Mouse (Mus musculus) layer of hippocampus, postnatal 14 days (tissue): ENCODE data around the gene Park7. TPM values are rescaled to one million over a fixed set of nuclear protein-coding genes. Genes with fewer than 3 reads are reported as not detected.
"Not testable (repeated sequence)": the region's sequence is repeated elsewhere in the genome, so short reads cannot be mapped to it uniquely, and the experiment has no call there.

Experiments used
- DNase-seq, 2 experiments: peaks; one replicate each; pipeline ENCODE4 v3.0.0; 2021 to 2022; ENCODE audit warnings: low spot score in 2 of 2, mixed read lengths in 1 of 2
- total RNA-seq, 2 experiments: library from RNA; stranded (reverse); gene quantifications; 2 replicates each; pipeline ENCODE4 v1.2.3; 2021

The Park7 gene
- total RNA-seq, 2 experiments from 2014 or later, result 240 to 248 TPM

DNA sequence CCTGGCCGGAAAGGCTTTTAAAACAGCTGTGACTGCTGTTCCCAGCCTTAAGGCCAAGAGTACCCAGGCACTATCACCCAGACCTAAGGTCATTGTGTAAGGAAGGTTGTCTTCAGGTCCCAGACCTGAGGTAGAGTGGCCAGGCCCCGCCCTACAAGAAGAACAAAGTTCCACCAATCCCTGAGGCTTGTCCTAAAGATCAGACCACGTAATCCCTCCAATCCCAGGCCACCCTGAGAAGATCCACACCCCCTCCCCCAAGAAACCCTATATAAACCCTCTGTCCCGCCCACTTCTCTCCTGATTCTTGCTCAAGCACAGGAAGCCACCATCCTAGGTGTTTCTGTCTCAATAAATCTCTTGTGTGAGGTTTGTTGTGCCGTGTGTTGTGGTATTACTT lies 33.9 kb downstream of the Park7 start:
- no peak for DNase-seq

DNA sequence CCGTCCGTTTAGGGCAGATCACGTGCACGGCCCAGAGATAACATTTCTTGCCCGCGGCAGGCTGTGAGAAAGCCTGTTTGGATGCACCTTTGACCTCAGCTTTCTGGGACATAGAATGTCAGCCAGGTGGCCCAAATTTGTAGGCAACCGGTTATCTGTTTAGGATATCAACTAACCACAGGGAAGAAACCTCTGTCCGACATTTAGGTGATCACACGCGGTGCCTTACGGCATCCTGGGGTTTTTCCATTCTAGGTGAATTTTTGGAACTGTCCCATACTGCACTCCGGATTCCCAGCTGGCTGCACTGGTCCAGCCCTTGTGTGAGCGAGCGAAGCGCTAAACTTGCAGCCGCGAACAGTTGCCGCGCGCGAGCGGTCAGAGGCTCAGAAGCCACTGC lies 34.6 kb downstream of the Park7 start:
- DNase-seq, result no peak

DNA sequence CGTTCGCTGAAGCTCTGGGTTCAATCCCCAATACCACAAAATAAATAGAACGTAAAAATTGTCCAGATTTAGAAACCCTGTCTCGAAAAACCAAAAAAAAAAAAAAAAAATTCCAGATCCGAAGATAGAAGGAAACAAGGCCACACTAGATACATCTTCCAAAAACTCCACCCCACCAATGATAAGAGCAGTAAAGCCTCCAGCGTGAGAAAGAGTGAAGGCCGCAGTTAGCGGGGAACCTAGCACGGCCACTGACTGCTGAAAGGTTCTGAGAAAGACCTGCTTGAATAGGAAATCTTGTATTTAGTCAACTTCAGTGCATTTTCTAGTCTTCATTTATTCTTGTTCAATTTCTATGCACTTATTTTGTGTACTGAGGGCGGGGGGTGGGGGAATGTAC lies 38.8 kb downstream of the Park7 start:
- DNase-seq, result no peak

DNA sequence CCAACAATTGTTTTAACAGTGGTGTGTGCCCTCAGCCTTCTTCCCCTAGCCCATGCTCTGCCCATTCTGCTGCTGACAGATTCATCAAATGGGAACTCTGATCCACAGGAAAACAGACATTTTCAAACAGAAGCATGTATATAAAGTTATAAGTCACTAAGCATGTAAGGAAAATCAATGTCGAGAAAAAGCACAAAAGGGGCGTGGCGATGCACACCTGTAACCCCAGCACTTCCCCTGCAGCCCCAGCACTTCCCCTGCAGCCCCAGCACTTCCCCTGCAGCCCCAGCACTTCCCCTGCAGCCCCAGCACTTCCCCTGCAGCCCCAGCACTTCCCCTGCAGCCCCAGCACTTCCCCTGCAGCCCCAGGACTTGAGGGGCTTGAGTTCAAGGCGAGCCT lies 39.8 kb downstream of the Park7 start:
- not testable (repeated sequence) for DNase-seq

DNA sequence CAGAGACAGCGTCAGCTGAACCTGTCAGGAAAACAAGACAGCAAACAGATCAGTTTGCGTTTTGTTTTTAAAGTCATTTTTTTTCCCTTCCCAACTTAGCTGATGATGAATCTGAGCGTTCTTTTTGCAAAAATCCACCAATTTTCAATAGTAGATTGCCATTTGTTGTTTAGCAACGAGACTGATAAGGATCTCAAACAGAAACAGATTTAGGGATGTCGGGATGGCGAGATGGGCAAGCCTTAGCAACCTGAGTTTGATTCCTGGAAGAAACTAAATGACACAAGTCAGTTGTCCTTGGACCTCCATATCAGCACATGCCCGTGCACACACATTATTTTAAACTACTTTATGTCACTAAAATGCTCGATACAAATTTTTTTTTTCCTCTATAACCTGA lies 41.6 kb downstream of the Park7 start:
- no peak for DNase-seq

DNA sequence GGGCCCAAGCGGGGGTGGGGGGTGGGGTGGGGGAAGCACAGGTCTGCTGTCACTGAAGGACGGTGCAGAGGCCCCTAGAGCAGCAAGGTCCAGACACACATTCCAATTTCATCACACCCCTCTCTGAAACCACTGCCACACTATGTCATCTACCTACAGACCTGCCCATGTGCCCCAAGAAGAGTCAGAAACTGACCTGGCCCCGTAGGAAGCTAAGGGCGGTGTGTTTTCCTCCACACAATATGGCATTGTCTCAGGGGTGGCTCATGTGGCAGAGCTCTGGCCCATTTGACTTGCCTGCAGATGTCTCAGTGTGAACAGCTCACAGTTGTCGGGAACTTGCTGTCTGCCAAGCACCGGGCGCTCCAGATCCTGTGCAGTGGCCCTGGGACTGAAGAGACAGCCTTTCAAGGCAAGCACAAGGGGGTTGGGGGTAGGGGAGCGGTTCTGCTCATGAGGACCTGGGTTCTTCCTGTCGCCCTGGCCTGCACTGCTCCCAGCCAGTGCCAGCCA lies 42.0 kb downstream of the Park7 start:
- DNase-seq, result peak; percentile 59 to 72

DNA sequence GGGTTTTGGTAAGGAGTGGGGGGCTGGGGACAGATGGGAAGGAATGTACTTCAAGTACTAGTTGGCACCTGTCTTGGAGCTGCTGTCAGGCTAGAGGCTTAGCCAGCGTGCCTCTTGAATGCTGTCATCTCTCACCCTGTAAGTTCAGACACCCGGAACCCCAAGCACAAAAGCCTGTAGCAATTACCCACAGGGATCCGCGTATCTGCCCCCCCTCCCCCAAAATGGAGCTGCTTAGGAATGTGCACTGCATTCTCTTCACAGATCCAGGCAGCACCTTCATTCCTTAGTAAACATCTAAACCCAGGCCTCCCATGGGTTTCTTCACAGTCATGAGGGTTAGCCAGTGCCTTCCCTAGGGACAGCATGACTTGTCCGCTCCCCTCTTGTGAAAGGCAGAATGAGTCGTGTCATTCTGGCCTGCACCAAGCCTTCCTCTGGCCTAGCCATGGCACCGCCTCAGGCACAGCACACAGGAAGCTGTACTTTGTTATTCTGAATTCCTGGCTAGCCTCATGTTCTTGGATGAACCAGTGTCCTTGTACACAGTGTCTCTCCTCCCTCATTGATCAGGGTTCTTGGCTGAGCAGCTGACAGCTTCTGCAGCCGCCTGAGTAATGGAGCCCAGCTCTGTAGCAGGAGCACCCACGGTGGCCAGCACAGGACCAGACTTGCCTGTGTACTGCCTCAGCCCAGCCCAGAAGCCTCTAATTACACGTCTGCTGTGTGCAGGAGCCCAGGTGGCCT lies 42.7 kb downstream of the Park7 start:
- peak; percentile 36 to 68 for DNase-seq

DNA sequence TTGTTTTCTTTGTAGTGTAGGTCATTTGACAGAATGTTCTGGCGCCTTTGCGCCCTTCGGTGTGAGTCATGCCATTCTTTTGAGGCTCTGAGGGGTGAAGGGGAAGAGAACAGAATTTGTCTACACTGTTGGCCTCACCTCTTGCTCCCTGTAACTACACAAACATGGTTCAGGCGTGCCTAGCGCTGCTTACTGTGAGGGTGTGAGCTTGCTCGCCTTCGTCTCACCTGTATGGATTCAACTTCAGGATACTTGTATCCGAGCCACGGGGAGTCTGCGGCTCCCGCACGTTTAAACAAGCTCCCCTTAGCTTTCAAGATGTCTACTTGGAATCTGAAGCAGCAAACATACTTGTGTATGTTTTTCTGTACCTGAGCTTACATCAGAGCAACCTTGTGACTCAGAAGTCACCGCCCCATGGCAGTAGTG lies 43.3 kb downstream of the Park7 start:
- DNase-seq, result no peak

DNA sequence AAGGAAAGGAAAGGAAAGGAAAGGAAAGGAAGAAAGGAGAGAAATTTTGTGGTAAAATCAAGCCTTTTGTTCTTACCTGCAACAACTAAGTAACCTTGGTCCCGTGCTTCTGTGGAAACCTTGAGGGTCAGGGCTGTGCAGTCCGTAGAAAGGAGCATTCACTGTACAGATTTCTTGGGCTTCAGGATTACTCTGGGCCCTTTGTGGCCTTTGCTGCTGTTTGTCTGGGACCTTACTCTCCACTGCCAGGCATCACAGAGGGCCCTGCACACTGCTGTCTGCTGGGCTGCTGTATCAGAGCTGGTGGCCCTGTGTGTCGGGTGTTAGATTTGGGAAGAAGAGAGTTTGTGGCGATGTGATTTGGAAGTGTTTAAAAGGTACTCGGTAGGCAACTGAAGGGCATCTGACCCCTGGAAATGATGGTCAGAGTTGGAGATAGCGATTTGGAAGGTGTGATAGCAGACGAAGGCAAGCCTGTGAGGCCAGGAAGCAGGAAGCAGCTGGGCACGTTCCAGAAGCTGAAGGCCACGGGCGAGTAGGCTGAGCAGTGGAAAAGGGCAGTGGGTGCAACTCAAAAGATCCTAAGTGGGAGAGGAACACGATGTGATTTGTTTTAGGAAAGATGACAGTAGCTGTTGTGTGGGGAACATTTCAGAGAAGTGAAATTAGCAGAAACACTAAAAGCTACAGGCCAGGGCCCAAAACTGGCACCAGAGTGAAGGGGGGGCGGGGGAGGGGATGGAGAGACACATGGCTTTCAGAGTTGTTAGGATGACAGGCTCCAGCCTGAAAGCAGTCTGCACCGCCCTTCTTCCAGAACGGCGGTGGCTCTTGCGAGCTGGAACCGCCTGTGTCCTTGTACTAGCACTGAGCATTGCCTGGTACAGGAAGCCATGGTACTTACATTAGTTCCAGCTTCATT lies 44.7 kb downstream of the Park7 start:
- no peak for DNase-seq

DNA sequence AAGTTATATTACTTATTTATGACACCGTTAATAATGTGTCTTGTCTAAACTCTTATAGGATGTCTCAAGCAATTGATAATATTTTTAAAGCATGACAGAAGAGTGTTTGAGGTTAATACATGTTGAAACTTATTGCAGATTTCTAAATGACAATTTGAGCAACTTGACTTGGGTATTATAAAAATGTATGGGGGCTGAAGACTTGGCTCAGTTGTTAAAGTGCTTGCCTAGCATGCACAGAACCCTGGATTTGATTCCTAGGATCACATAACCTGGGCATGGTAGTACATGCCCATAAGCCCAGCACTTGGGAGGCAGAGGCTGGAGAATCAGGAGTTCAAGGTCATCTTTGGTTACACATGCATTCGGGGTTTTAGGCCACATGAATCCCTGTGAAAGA lies 45.4 kb downstream of the Park7 start:
- DNase-seq, result no peak

DNA sequence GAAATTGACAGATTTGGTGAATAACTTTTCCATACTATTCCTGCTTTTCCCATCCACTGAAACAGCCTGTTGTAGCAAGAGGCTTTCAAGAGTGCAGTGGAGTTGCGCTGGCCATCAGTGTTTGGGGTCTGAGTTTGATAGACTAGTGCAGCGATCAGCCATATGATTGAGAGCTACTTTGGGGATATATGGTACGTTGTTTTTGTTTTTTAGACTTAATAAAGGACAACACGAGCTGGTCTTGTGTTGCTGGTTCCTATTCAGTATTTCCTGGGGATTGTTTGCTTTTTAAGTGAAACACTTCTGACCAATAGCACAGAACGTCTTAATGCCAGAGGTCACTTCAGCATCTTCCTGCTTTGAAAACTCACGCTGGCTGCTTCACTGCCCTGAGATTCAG lies 46.1 kb downstream of the Park7 start:
- DNase-seq, result no peak

DNA sequence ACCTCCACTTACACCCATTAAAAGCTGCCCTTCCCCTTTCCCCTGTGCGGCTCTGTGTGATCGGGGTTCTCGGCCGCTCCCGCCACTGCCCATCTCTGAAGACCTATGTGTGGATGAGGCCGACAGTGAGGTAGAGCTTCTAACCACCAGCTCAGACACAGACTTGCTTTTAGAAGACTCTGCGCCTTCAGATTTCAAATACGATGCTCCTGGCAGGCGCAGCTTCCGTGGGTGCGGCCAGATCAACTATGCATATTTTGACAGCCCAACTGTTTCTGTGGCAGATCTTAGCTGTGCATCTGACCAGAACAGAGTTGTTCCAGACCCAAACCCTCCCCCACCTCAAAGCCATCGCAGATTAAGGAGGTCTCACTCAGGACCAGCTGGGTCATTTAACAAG lies 47.7 kb downstream of the Park7 start:
- no peak for DNase-seq

DNA sequence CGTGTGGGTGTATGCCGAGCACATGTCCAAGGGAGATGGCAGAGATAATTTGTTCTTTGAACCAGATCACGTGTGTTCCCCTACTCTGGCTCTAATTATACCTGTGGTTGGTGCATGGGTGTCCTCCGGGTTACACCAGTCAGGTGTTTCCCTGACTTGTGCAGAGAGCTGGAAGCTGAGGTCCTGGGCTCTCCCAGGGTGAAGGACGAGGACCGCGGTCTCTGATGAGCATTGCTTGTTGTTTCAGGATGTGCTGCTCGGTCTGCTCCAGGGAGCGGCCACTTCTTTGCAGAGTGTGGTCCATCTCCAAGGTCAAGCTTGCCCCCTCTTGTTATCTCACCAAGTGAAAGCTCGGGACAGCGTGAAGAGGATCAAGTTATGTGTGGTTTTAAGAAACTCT lies 48.2 kb downstream of the Park7 start:
- no peak for DNase-seq

DNA sequence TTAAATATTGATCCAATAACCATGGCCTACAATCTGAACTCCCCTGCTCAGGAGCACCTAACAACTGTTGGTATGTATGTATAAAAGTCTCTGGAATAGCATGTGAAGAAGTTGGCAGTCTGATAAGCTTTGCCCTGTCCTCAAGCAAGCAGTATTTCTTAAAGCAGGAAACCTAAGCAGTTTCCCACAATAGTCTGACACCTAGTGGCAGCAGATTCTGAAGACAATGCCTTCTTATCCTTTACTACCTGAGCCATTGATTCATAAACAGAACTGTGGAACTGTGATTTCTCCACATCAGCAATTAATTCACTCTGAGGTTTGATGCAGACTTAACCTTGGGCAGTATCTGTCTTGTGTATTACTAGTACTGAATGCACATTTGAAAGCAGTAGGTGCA lies 48.9 kb downstream of the Park7 start:
- no peak for DNase-seq

DNA sequence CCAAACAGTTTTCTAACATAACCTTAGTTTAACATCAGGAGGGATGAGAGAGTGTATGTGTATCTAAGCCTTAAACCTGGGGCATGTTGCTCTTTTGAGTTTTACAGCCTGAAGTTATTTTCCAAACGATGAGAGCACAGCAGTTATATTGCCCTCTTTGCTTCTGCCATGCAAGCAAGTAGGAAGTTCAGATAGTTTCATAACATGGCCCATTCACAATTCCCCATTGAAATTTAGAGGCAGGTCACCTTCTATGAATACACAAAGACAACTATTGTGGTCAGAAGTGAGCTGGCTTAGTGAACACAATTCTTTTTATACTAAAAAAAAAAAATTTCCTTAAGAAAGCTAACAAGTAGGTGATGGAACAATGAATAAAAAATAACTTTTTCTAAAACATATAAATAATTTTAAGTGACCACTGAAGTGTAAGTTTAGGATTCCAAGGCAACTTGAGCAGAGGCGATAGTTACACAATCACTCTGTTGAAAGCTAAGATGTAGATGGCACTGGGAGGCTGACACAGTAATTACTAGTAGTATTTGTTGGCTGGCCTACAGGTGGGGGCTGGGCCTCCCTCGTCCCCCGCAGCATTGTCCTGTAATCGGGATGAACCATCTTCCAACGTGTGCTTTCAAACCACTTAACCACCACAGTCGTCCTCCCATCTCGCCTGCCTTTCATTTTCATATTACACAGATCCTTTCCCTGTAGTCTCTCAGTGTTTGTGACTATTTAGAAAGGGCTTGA lies 51.4 kb downstream of the Park7 start:
- DNase-seq, result no peak

DNA sequence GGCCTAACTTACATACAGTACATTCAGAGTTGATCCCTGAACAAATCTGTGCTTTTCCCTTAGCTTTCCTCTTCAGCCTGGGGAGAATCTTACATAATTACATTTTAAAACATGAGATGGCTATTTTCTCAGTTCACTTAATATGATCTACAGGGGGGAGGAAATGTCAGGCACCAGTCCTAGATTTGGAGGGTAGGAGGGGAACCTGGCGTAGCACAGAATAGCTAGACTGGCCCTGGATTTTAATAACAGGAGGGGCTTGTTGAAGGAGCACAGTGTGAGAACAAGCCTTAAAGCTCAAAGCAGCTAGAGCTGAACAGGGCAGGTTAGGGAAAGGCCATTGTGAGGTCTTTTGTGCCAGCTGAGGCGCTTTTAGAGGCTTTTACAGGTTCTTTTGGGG lies 53.1 kb downstream of the Park7 start:
- DNase-seq, result no peak

DNA sequence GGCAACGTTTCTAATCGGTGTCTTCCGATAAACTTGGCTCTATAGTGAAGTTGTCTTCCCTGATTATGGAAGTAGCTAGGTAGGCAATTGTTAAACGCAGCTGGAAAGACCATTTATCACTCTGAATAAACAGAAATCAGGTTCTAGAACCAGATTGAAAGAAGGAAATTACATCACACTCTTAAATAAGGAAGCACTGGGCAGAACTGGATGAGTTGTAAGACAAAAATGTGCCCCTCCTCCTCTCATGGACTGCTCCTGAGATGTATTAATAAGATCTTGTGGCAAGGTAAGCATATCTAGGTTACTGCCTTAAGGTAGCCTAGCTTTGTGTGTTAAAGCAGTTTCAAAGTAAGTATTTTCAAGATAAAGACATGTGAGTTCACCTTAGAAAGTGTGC lies 53.7 kb downstream of the Park7 start:
- DNase-seq, result no peak

DNA sequence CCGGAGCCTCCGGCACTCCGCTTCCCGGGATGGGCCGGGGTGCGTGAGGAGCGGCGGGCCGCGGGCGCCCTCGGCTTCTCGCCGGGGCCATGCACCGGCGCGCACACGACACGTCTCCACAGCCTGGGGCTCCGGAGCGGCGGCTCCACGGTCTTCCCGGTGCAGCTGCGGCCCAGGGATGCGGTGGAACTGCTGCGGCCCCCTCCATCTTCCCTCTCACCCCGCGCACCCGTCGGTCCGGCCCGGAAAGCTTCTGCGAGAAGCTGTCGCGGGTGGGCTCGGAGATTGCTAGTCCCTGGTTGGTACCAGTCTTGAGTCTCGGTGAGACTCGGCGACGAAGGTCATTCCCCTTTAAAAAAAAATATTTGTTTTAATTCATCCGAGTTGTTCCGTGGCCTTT lies 58.9 kb downstream of the Park7 start:
- DNase-seq, result no peak

DNA sequence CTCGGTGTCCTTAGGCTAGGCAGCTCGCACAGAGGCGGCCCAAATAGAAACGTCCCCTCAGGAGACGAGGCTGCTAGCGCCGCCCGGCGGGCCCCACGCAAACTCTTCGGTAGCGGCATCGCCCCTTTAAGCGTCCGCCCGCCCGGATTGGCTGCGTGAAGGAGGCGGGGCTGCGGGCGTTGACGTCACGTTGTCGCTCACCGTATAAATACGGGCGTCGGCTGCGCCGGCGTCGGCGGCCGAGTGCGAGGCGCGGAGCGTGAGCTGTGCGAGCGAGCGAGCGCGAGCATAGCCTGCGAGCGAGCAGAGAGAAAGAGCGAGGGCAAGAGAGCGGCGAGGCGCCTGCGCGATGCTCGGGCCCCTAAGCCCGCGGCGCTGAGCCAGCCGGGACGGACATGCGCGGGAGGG lies 59.4 kb downstream of the Park7 start:
- DNase-seq, result peak; percentile 96 to 97

DNA sequence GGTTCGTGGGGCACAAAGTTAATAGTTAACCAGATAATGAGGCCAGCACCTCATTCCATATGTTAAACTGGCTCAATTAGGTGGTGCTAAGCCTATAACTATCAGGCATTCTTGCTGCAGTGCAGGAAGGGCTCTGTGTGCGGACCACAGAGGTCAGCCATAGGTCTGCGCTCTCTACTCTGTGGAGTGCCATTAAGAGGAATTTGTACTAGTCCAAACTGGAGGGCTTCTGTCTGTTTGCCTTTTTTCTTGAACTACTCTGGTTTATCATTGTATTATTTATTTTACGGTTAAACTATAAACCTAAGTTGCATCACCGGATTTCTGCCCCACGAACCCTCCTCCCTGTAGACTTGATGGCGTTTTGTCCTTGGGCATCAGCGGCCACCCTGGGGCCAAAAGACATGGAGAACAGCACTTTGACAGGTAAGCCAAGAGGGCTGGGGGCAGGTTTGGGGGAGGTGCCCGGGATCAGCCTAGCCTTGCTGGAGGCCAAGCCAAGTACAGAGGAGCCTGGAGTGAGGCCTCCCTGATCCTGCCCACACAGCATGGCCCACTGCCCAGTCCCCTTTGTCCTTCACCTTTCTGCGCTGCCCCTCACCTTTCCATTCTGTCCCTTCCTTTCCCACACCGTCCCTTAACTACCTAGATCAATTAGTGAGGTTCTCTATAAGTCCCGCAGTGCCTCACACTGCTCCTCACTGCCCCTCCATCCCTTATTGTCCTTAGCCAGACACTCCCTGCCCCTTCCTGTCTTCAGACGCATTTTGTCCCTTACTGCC lies 60.4 kb downstream of the Park7 start, which contains the start of gene Errfi1:
TSS of gene Errfi1 (plus strand) at position 240 of the 782 bp plus-strand sequence.
- no peak for DNase-seq

DNA sequence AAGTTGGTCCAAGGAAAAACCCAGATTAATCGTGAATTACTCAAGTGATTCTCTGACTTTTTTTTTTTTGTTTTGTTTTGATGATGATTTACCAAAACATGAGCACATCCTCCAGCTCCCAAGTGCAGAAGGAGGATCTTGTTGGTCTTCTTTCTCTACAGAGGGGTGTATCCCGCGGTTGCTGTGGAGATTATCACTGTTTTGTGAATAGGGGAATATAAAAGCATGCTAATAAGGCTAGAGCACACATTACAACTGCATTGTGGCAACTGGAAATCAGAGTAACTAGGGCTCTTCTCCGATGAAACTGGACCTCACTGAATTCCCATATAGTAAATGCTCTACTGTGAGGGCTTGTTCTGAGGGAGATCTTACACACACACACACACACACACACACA lies 61.8 kb downstream of the Park7 start:
- DNase-seq, result no peak
